Comparison of ENCODE assay signal across 8 mouse cellular contexts in the genomic region with DNA sequence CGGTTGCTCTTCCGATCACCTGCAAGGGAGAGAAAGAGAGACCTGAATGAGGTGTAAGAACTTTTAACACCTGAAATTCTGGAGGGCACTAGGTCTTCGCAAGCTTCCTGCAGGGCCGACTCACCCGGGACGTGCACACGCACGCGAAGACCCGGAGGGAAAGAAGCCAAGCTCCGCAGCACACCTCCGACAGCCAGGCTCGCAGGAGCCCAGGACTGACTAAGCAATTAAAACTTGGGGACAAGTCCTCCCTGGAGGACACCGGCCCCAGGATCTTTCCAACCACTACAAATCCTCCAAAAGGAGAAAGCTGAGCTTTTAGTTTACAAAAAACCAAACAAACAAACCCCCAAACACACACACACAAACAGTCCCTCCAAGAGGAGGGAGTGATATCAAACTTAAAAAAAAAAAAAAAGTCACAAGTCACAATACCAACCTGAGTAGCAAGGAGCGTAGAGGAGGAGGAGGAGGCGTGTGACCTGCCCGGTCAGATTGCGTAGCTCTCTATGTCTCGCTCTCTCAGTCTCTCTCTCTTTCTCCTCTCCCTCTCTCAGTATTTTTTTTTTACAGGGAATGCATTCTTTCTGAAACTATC. TPM values are rescaled to one million over a fixed set of nuclear protein-coding genes. Genes with fewer than 3 reads are reported as not detected.
DNase-seq lines count a peak whose midpoint lies in the region; ATAC-seq and TF ChIP-seq lines count a peak whose summit lies in the region.

No protein-coding gene starts in this region.

- peaks cover 92% of the 10 kb centered on the region for H3K27me3 ChIP-seq in kidney, embryonic 15.5 days
- peaks cover 100% of the 10 kb centered on the region for H3K27me3 ChIP-seq in intestine, embryonic 14.5 days (replicated peaks; ENCODE audit: control insufficient read depth, insufficient read depth, low read length)
- H3K27me3 ChIP-seq in neural tube, embryonic 12.5 days (replicated peaks): peaks cover 93% of the 10 kb centered on the region

- H3K36me3 ChIP-seq in kidney, embryonic 15.5 days: no peaks in the 10 kb centered on the region
- H3K36me3 ChIP-seq in intestine, embryonic 14.5 days (ENCODE audit: control insufficient read depth, insufficient read depth, low read length): no peaks in the 10 kb centered on the region
- H3K36me3 ChIP-seq in neural tube, embryonic 12.5 days: no peaks in the 10 kb centered on the region

- H3K4me2 ChIP-seq in kidney, embryonic 15.5 days: peak overlapping the region; percentile 93
- peak overlapping the region; percentile 94 for H3K4me2 ChIP-seq in intestine, embryonic 14.5 days (ENCODE audit: low read length)
- peak overlapping the region; percentile 78 for H3K4me2 ChIP-seq in neural tube, embryonic 12.5 days (replicated peaks)

- H3K27ac ChIP-seq in kidney, embryonic 15.5 days: peak overlapping the region; percentile 88
- no peak overlapping the region for H3K27ac ChIP-seq in intestine, embryonic 14.5 days (ENCODE audit: low read depth)
- H3K27ac ChIP-seq in neural tube, embryonic 12.5 days: no peak overlapping the region

- H3K9ac ChIP-seq in kidney, embryonic 15.5 days: peak overlapping the region; percentile 45
- H3K9ac ChIP-seq in intestine, embryonic 14.5 days (ENCODE audit: low read length): no peak overlapping the region
- H3K9ac ChIP-seq in neural tube, embryonic 12.5 days: no peak overlapping the region

- no peak for DNase-seq in kidney, adult 11 months
- peak; percentile 41 for DNase-seq in brain, embryonic 14.5 days (ENCODE audit: low read depth)
- peak; percentile 68 for DNase-seq in intestine, embryonic 14.5 days (ENCODE audit: low spot score)
- no peak for DNase-seq in gastrocnemius, adult 8-10 months (ENCODE audit: low spot score in 2 of 2)
- DNase-seq in frontal cortex, postnatal 14 days (ENCODE audit: low spot score in 2 of 2): no peak

- H3K4me1 ChIP-seq in kidney, embryonic 15.5 days: peaks cover 53% of the 10 kb centered on the region
- H3K4me1 ChIP-seq in intestine, embryonic 14.5 days (replicated peaks; ENCODE audit: control insufficient read depth, insufficient read depth, low read length): peaks cover 8% of the 10 kb centered on the region; the same call in 1 of the 2 replicates
- H3K4me1 ChIP-seq in neural tube, embryonic 12.5 days: peaks cover 31% of the 10 kb centered on the region

- H3K9me3 ChIP-seq in kidney, embryonic 15.5 days (replicated peaks): no peaks in the 10 kb centered on the region
- H3K9me3 ChIP-seq in intestine, embryonic 14.5 days (ENCODE audit: control insufficient read depth, low read length): no peaks in the 10 kb centered on the region
- no peaks in the 10 kb centered on the region for H3K9me3 ChIP-seq in neural tube, embryonic 12.5 days

- ATAC-seq in kidney, embryonic 15.5 days (replicated peaks; ENCODE audit: low FRiP score): peak; percentile 3; the same call in 1 of the 2 replicates
- ATAC-seq in intestine, embryonic 14.5 days (replicated peaks; ENCODE audit: low FRiP score, low TSS enrichment, low read depth): no peak
- no peak for ATAC-seq in neural tube, embryonic 12.5 days (ENCODE audit: low FRiP score, low read depth)
- ATAC-seq in monocyte, adult 5-6 weeks (replicated peaks; ENCODE audit: insufficient number of reproducible peaks, low FRiP score, low TSS enrichment, poor library complexity, severe bottlenecking): no peak

- peak overlapping the region; percentile 55 for H3K4me3 ChIP-seq in kidney, embryonic 15.5 days (replicated peaks)
- peak overlapping the region; percentile 47 for H3K4me3 ChIP-seq in intestine, embryonic 14.5 days (ENCODE audit: low read depth, low read length)
- H3K4me3 ChIP-seq in neural tube, embryonic 12.5 days: peak overlapping the region; percentile 37

- no peak for TF ChIP-seq CTCF in brain, embryonic 14.5 days (IDR thresholded peaks at IDR 0.05; ENCODE audit: borderline replicate concordance, extremely low read depth, insufficient read depth, insufficient read length)

- no peak for TF ChIP-seq POLR2A in brain, embryonic 14.5 days (IDR thresholded peaks at IDR 0.05; ENCODE audit: borderline replicate concordance, extremely low read depth, insufficient read depth, insufficient read length, poor library complexity, severe bottlenecking)

- under 1% methylated on average over 19 of the region's 19 CpGs for WGBS in kidney, embryonic 15.5 days
- under 1% methylated on average over 19 of the region's 19 CpGs for WGBS in intestine, embryonic 14.5 days
- under 1% methylated on average over 19 of the region's 19 CpGs for WGBS in neural tube, embryonic 12.5 days

RNA-seq across cellular contexts. Expression of gene 4930412O13Rik, which starts 3.0 kb away (rescaled TPM):
- polyA plus RNA-seq in kidney, embryonic 15.5 days (2015; fragmentation: Nextera tagmentation; extraction: Ambion mirVana): 2.8 and 3.0 TPM in 2 replicates
- 1.6 and 2.6 TPM in 2 replicates for polyA plus RNA-seq in brain, embryonic 14.5 days (2012; rRNA removed)
- not detected in 2 replicates for polyA plus RNA-seq in intestine, embryonic 14.5 days (2014; fragmentation: Nextera tagmentation; extraction: Ambion mirVana)
- 0.23 and 0.72 TPM in 2 replicates for polyA plus RNA-seq in neural tube, embryonic 12.5 days (2016; fragmentation: Nextera tagmentation; extraction: Ambion mirVana)
- not detected in 3 replicates for total RNA-seq in monocyte, adult 5-6 weeks (2017)
- not detected for total RNA-seq in gastrocnemius, adult 8-10 months (2022)

RNA-seq across cellular contexts. Expression of gene 9230102O04Rik, which starts 11.3 kb away (rescaled TPM):
- polyA plus RNA-seq in kidney, embryonic 15.5 days (2015; fragmentation: Nextera tagmentation; extraction: Ambion mirVana): 4.9 and 6.2 TPM in 2 replicates
- 1.0 and 1.3 TPM in 2 replicates for polyA plus RNA-seq in brain, embryonic 14.5 days (2012; rRNA removed)
- not detected in 2 replicates for polyA plus RNA-seq in intestine, embryonic 14.5 days (2014; fragmentation: Nextera tagmentation; extraction: Ambion mirVana)
- 0.78 and 0.94 TPM in 2 replicates for polyA plus RNA-seq in neural tube, embryonic 12.5 days (2016; fragmentation: Nextera tagmentation; extraction: Ambion mirVana)
- not detected in 3 replicates for total RNA-seq in monocyte, adult 5-6 weeks (2017)
- total RNA-seq in gastrocnemius, adult 8-10 months (2022): not detected

RNA-seq across cellular contexts. Expression of gene Gata3, which starts 11.8 kb away (rescaled TPM):
- 98.5 and 108 TPM in 2 replicates for polyA plus RNA-seq in kidney, embryonic 15.5 days (2015; fragmentation: Nextera tagmentation; extraction: Ambion mirVana)
- polyA plus RNA-seq in brain, embryonic 14.5 days (2012; rRNA removed): 12.4 and 29.4 TPM in 2 replicates
- polyA plus RNA-seq in intestine, embryonic 14.5 days (2014; fragmentation: Nextera tagmentation; extraction: Ambion mirVana): 0.85 and 1.8 TPM in 2 replicates
- polyA plus RNA-seq in neural tube, embryonic 12.5 days (2016; fragmentation: Nextera tagmentation; extraction: Ambion mirVana): 11.5 and 12.1 TPM in 2 replicates
- 2.2 to 10.5 TPM (median 2.9 TPM) in 3 replicates for total RNA-seq in monocyte, adult 5-6 weeks (2017)
- 1 to 10 TPM in 1 of 4 experiments, under 1 TPM in 2, not detected in 1; 0.24 to 1.1 (median 0.40) TPM for total RNA-seq in gastrocnemius, adult 8-10 months (2022)

Comparison
In these comparisons a context has a peak if more than half of its experiments do, and no peak if none do; other contexts are left out.
1. DNase-seq: peak in brain, embryonic 14.5 days (single experiment) and intestine, embryonic 14.5 days (single experiment); none in kidney, adult 11 months (single experiment), gastrocnemius, adult 8-10 months (0 of 2) and frontal cortex, postnatal 14 days (0 of 2).
2. Peak in every context shown above with its lines, with median percentiles within 50 percentile points of each other: H3K4me2 ChIP-seq and H3K4me3 ChIP-seq.